Mouse (Mus musculus): ENCODE data around the gene Ly6g5c. TPM values are rescaled to one million over a fixed set of nuclear protein-coding genes. Genes with fewer than 3 reads are reported as not detected.
A peak's percentile ranks its signal among the peaks of the same experiment; 100 is the strongest.

Ly6g5c gene
- not detected in 2 replicates for polyA plus RNA-seq (2014; fragmentation: Nextera tagmentation; extraction: Ambion mirVana)

DNA sequence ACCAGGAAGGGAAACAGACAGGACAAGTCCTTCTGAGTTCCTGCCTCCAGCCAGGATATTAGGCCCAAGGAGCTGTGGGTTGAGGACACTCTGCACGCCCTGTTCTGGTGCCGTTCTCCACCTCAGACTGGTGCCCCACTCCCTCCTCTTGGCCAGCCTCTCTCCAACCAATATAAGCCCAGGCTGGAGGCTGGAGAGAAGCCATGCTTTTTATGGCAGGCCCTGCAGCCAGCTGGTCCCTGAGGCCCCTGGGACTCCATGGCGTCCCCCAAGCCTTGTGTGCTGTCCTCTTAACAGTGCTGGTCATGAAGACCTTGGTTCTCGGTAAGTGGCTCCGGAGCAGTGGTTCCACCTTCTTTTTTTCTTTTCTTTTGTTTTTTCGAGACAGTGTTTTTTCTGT, at the start of gene Ly6g5c:
TSS of gene Ly6g5c (plus strand) at position 183 of the 400 bp plus-strand sequence.
- 0 out of 2 replicates have a peak, but pooled peaks cover 3% of the 10 kb centered on the region for H3K4me1 ChIP-seq (ENCODE audit: control insufficient read depth, insufficient read depth, low read length)
- 82% methylated on average over 6 of the region's 6 CpGs for WGBS
- no peak within 1 kb of the TSS for H3K4me2 ChIP-seq (ENCODE audit: low read length)
- ATAC-seq (ENCODE audit: low FRiP score, low TSS enrichment), result no peak
- H3K9me3 ChIP-seq (ENCODE audit: control insufficient read depth, low read length), result no peaks in the 10 kb centered on the region
- peaks cover 19% of the 10 kb centered on the region for H3K36me3 ChIP-seq (ENCODE audit: control insufficient read depth, insufficient read depth, low read length)
- DNase-seq, result no peak
- H3K4me3 ChIP-seq (replicated peaks; ENCODE audit: low read depth, low read length), result no peak within 1 kb of the TSS
- H3K27me3 ChIP-seq (ENCODE audit: control insufficient read depth, insufficient read depth, low read length), result no peaks in the 10 kb centered on the region
- H3K27ac ChIP-seq (replicated peaks; ENCODE audit: low read depth, low read length), result no peak within 1 kb of the TSS
- no peak within 1 kb of the TSS for H3K9ac ChIP-seq (replicated peaks; ENCODE audit: low read length)

DNA sequence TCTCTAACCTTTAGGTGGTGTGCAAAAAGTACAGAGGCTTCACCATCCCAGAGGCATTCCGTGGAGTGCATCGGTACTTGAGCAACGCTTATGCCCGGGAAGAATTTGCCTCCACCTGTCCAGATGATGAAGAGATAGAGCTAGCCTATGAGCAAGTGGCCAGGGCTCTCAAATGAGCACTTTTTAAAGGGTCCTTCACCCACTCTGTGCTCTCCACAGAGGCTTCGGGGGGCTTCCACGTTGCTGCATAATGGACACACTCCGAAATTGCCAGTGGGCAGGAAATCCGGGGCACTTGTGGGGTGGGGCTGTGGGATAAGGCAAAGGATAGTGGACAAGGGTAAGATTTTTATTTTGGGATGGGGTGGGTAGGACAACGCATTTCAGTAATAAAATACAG, 49.8 kb upstream of the Ly6g5c start:
- ATAC-seq (ENCODE audit: low FRiP score, low TSS enrichment) (peak; percentile 9; the same call in 1 of the 2 replicates), DNase-seq (no peak)
- 0 out of 2 replicates have a peak overlapping the region, but pooled peaks have one; percentile 64 for H3K9ac ChIP-seq (replicated peaks; ENCODE audit: low read length)
- peaks cover 41% of the 10 kb centered on the region for H3K36me3 ChIP-seq (ENCODE audit: control insufficient read depth, insufficient read depth, low read length)
- peak overlapping the region; percentile 91 for H3K4me2 ChIP-seq (ENCODE audit: low read length)
- peak overlapping the region; percentile 58 for H3K4me3 ChIP-seq (replicated peaks; ENCODE audit: low read depth, low read length)
- H3K9me3 ChIP-seq (ENCODE audit: control insufficient read depth, low read length), result no peaks in the 10 kb centered on the region
- H3K27ac ChIP-seq (replicated peaks; ENCODE audit: low read depth, low read length), result peak overlapping the region; percentile 86; the same call in 1 of the 2 replicates
- 73% methylated on average over 9 of the region's 9 CpGs for WGBS
- no peaks in the 10 kb centered on the region for H3K27me3 ChIP-seq (ENCODE audit: control insufficient read depth, insufficient read depth, low read length)
- H3K4me1 ChIP-seq (ENCODE audit: control insufficient read depth, insufficient read depth, low read length), result peaks cover 16% of the 10 kb centered on the region

- H3K36me3 ChIP-seq (ENCODE audit: control insufficient read depth, insufficient read depth, low read length), result peaks cover 36% of the 10 kb centered on the region
- no peaks in the 10 kb centered on the region for H3K9me3 ChIP-seq (ENCODE audit: control insufficient read depth, low read length)
- peak within 1 kb of the TSS; percentile 58 for H3K4me3 ChIP-seq (replicated peaks; ENCODE audit: low read depth, low read length)
- peak within 1 kb of the TSS; percentile 91 for H3K4me2 ChIP-seq (ENCODE audit: low read length)
- peaks cover 16% of the 10 kb centered on the region for H3K4me1 ChIP-seq (ENCODE audit: control insufficient read depth, insufficient read depth, low read length)
- H3K27ac ChIP-seq (replicated peaks; ENCODE audit: low read depth, low read length), result peak within 1 kb of the TSS; percentile 86
- H3K9ac ChIP-seq (replicated peaks; ENCODE audit: low read length), result peak within 1 kb of the TSS; percentile 64
- DNase-seq (peak; percentile 95), ATAC-seq (ENCODE audit: low FRiP score, low TSS enrichment) (peak; percentile 91)
- under 1% methylated on average over 57 of the region's 57 CpGs for WGBS
- 0 out of 2 replicates have a peak, but pooled peaks cover 7% of the 10 kb centered on the region for H3K27me3 ChIP-seq (ENCODE audit: control insufficient read depth, insufficient read depth, low read length)
Measured at GRCm38 (mm10) chr17:35058911-35059892, 48.9 kb upstream of the Ly6g5c start, which contains the start of gene Ddah2. Gene Ddah2 (plus strand): TSS chr17:35059035.

DNA sequence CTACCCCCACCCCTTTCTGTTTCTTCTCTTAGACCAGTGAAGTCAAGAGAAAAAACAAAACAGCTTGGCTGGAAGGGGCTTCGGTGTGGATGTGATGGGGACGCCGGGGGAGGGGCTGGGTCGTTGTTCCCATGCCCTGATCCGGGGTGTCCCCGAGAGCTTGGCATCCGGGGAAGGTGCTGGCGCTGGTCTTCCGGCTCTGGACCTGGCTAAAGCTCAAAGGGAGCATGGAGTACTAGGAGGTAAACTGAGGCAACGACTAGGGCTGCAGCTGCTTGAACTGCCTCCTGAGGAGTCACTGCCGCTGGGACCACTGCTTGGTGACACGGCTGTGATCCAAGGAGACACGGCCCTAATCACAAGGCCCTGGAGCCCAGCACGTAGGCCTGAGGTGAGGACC, 48.0 kb upstream of the Ly6g5c start:
- H3K9me3 ChIP-seq (ENCODE audit: control insufficient read depth, low read length), result no peaks in the 10 kb centered on the region
- H3K27ac ChIP-seq (replicated peaks; ENCODE audit: low read depth, low read length), result 0 out of 2 replicates have a peak overlapping the region, but pooled peaks have one; percentile 86
- H3K4me1 ChIP-seq (ENCODE audit: control insufficient read depth, insufficient read depth, low read length), result peaks cover 19% of the 10 kb centered on the region
- H3K36me3 ChIP-seq (ENCODE audit: control insufficient read depth, insufficient read depth, low read length), result peaks cover 34% of the 10 kb centered on the region
- H3K9ac ChIP-seq (replicated peaks; ENCODE audit: low read length), result peak overlapping the region; percentile 64
- H3K4me3 ChIP-seq (replicated peaks; ENCODE audit: low read depth, low read length), result peak overlapping the region; percentile 58
- DNase-seq (no peak), ATAC-seq (ENCODE audit: low FRiP score, low TSS enrichment) (no peak; the same call in 1 of the 2 replicates)
- 25% methylated on average over 14 of the region's 14 CpGs for WGBS
- peaks cover 16% of the 10 kb centered on the region; the same call in 1 of the 2 replicates for H3K27me3 ChIP-seq (ENCODE audit: control insufficient read depth, insufficient read depth, low read length)
- H3K4me2 ChIP-seq (ENCODE audit: low read length), result peak overlapping the region; percentile 91

DNA sequence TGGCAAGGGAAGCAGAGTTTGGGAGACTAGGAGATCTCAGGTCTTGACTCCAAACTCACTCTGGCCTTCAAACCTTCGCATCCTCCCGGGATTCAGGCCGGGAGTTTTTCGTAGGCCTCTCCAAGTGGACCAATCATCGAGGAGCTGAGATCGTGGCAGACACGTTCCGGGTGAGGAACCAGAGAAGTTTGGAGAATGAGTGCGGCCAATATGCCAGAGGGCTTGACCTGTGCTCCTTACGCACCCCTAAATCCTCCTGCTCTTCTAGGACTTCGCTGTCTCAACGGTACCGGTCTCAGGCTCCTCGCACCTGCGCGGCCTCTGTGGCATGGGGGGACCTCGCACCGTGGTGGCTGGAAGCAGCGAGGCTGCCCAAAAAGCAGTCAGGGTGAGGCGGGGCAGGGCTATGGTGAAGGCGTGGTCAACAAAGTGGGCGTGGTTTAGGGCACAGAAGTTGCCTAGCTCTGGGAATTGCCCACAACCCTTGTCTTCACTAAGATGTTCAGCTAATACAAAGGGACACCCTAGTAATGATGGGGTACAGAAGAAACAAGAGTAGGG, 47.3 kb upstream of the Ly6g5c start:
- WGBS, result 67% methylated on average over 22 of the region's 22 CpGs

GRCm38 (mm10) chr17:35061299-35061698, 46.8 kb upstream of the Ly6g5c start:
- peaks cover 18% of the 10 kb centered on the region; the same call in 1 of the 2 replicates for H3K27me3 ChIP-seq (ENCODE audit: control insufficient read depth, insufficient read depth, low read length)
- peaks cover 21% of the 10 kb centered on the region for H3K4me1 ChIP-seq (ENCODE audit: control insufficient read depth, insufficient read depth, low read length)
- ATAC-seq (ENCODE audit: low FRiP score, low TSS enrichment) (no peak), DNase-seq (no peak)
- H3K36me3 ChIP-seq (ENCODE audit: control insufficient read depth, insufficient read depth, low read length), result peaks cover 29% of the 10 kb centered on the region
- no peak overlapping the region for H3K4me2 ChIP-seq (ENCODE audit: low read length)
- WGBS, result 89% methylated on average over 8 of the region's 8 CpGs
- no peak overlapping the region for H3K4me3 ChIP-seq (replicated peaks; ENCODE audit: low read depth, low read length)
- no peak overlapping the region for H3K9ac ChIP-seq (replicated peaks; ENCODE audit: low read length)
- no peak overlapping the region for H3K27ac ChIP-seq (replicated peaks; ENCODE audit: low read depth, low read length)
- H3K9me3 ChIP-seq (ENCODE audit: control insufficient read depth, low read length), result no peaks in the 10 kb centered on the region

More for the DNA sequence above, 47.3 kb upstream of the Ly6g5c start:
- no peak overlapping the region for H3K27ac ChIP-seq (replicated peaks; ENCODE audit: low read depth, low read length)
- H3K27me3 ChIP-seq (ENCODE audit: control insufficient read depth, insufficient read depth, low read length), result peaks cover 18% of the 10 kb centered on the region; the same call in 1 of the 2 replicates
- no peak for DNase-seq
- H3K4me3 ChIP-seq (replicated peaks; ENCODE audit: low read depth, low read length), result peak overlapping the region; percentile 58
- H3K36me3 ChIP-seq (ENCODE audit: control insufficient read depth, insufficient read depth, low read length), result peaks cover 34% of the 10 kb centered on the region
- no peaks in the 10 kb centered on the region for H3K9me3 ChIP-seq (ENCODE audit: control insufficient read depth, low read length)
- H3K4me2 ChIP-seq (ENCODE audit: low read length), result peak overlapping the region; percentile 91
- no peak overlapping the region for H3K9ac ChIP-seq (replicated peaks; ENCODE audit: low read length)
- ATAC-seq (ENCODE audit: low FRiP score, low TSS enrichment), result no peak
- H3K4me1 ChIP-seq (ENCODE audit: control insufficient read depth, insufficient read depth, low read length), result peaks cover 21% of the 10 kb centered on the region

- ATAC-seq (ENCODE audit: low FRiP score, low TSS enrichment), result no peak
- WGBS, result 94% methylated on average over 3 of the region's 3 CpGs
- no peak overlapping the region for H3K27ac ChIP-seq (replicated peaks; ENCODE audit: low read depth, low read length)
- H3K9me3 ChIP-seq (ENCODE audit: control insufficient read depth, low read length), result no peaks in the 10 kb centered on the region
- H3K27me3 ChIP-seq (ENCODE audit: control insufficient read depth, insufficient read depth, low read length), result peaks cover 18% of the 10 kb centered on the region; the same call in 1 of the 2 replicates
- no peak overlapping the region for H3K9ac ChIP-seq (replicated peaks; ENCODE audit: low read length)
- no peak for DNase-seq
- peaks cover 24% of the 10 kb centered on the region for H3K36me3 ChIP-seq (ENCODE audit: control insufficient read depth, insufficient read depth, low read length)
- no peak overlapping the region for H3K4me2 ChIP-seq (ENCODE audit: low read length)
- peaks cover 17% of the 10 kb centered on the region for H3K4me1 ChIP-seq (ENCODE audit: control insufficient read depth, insufficient read depth, low read length)
- no peak overlapping the region for H3K4me3 ChIP-seq (replicated peaks; ENCODE audit: low read depth, low read length)
Measured at GRCm38 (mm10) chr17:35063466-35063865, 44.6 kb upstream of the Ly6g5c start.

GRCm38 (mm10) chr17:35064378-35064877, 43.7 kb upstream of the Ly6g5c start:
- H3K4me3 ChIP-seq (replicated peaks; ENCODE audit: low read depth, low read length), result no peak overlapping the region
- peaks cover 16% of the 10 kb centered on the region for H3K4me1 ChIP-seq (ENCODE audit: control insufficient read depth, insufficient read depth, low read length)
- H3K27ac ChIP-seq (replicated peaks; ENCODE audit: low read depth, low read length), result no peak overlapping the region
- H3K9ac ChIP-seq (replicated peaks; ENCODE audit: low read length), result peak overlapping the region; percentile 20; the same call in 1 of the 2 replicates
- DNase-seq, result no peak
- no peaks in the 10 kb centered on the region for H3K9me3 ChIP-seq (ENCODE audit: control insufficient read depth, low read length)
- no peak for ATAC-seq (ENCODE audit: low FRiP score, low TSS enrichment)
- peaks cover 24% of the 10 kb centered on the region for H3K36me3 ChIP-seq (ENCODE audit: control insufficient read depth, insufficient read depth, low read length)
- 33% methylated on average over 10 of the region's 10 CpGs for WGBS
- peak overlapping the region; percentile 42 for H3K4me2 ChIP-seq (ENCODE audit: low read length)
- peaks cover 18% of the 10 kb centered on the region; the same call in 1 of the 2 replicates for H3K27me3 ChIP-seq (ENCODE audit: control insufficient read depth, insufficient read depth, low read length)
